11 mouse cellular contexts compared by ENCODE assay signal in the genomic region with DNA sequence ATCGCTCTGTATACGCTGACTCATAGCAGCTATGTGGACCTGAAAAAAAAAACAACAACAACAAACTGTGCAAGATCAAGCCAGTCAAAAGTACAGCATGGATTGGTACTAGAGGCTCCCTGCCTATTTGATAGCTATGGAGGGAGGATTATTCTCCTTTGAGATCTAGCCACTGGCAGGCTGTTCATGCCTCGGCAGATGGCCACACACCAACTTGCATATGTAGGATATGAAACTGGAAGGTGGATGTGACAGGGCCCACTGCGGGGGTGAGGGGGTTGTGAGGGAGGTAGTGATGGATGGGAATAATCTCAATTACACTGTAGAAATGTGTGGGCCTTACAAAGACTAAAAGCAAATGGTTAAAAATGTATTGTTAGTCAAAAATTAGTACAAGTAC.
A peak's percentile ranks its signal among the peaks of the same experiment; 100 is the strongest.
DNase-seq lines count a peak whose midpoint lies in the region.
"Had no signal": no experiment of that assay in that cellular context is flagged by ENCODE, and none has a peak within 500 bp of the region (broad histone marks: within the 10 kb centered on the region; RNA-seq: fewer than 3 reads in every experiment).

No protein-coding gene starts in this region.

- DNase-seq in cerebellum, postnatal 10 days, result peak; percentile 64 to 73
- no peak for DNase-seq in cerebellum, adult 8-10 months
- DNase-seq in layer of hippocampus, adult 8-10 months (ENCODE audit: low spot score in 2 of 2), result peak; percentile 5 to 8
- DNase-seq in layer of hippocampus, postnatal 14 days (ENCODE audit: low spot score in 2 of 2), result no peak
- DNase-seq in right cerebral cortex, postnatal 25 days, result peak; percentile 5
- DNase-seq in right cerebral cortex, postnatal 4 days, result no peak
- DNase-seq in testis, postnatal 10 days (ENCODE audit: low spot score), result no peak
- DNase-seq: adrenal gland, adult 2 months; adrenal gland, postnatal 25 days; gastrocnemius, adult 2 months; gastrocnemius, postnatal 25 days had no signal

Comparison
In these comparisons a context has a peak if more than half of its experiments do, and no peak if none do; other contexts are left out.
1. DNase-seq: peak in cerebellum, postnatal 10 days (2 of 2), layer of hippocampus, adult 8-10 months (2 of 2) and right cerebral cortex, postnatal 25 days (single experiment); none in cerebellum, adult 8-10 months (single experiment), layer of hippocampus, postnatal 14 days (0 of 2), right cerebral cortex, postnatal 4 days (single experiment) and testis, postnatal 10 days (single experiment).